Mouse (Mus musculus) heart, postnatal 0 days (tissue): ENCODE results near the gene 4933405L10Rik. TPM values are rescaled to one million over a fixed set of nuclear protein-coding genes. Genes with fewer than 3 reads are reported as not detected.
A peak's percentile ranks its signal among the peaks of the same experiment; 100 is the strongest.

Experiments
- ATAC-seq: fragments of 200-750 bp; cut with Nextera tagmentation; 2 replicates; pipeline ENCODE4 v1.8.0; 2017; ENCODE audit warnings: low read depth, moderate number of reproducible peaks, moderate library complexity; ENCODE audit not compliant: insufficient read depth
- DNase-seq: peaks from one replicate; pipeline ENCODE4 v3.0.0-alpha.2; 2016; ENCODE audit warnings: low spot score
- H3K27ac ChIP-seq: fragments of 300-500 bp; sonication (generic); 2 replicates; pipeline ENCODE4 v1.5.1; 2014; ENCODE audit warnings: low read depth, mild to moderate bottlenecking
- H3K27me3 ChIP-seq: fragments of 300-500 bp; sonication (generic); 2 replicates; pipeline ENCODE4 v1.6.1; 2014; ENCODE audit warnings: low read length, mixed read lengths; ENCODE audit not compliant: control insufficient read depth, insufficient read depth
- H3K36me3 ChIP-seq: fragments of 300-500 bp; sonication (generic); replicated peaks from 2 replicates; pipeline ENCODE4 v1.6.1; 2014; ENCODE audit warnings: low read length, mixed read lengths; ENCODE audit not compliant: control insufficient read depth, insufficient read depth
- H3K4me1 ChIP-seq: fragments of 300-500 bp; sonication (generic); 2 replicates; pipeline ENCODE4 v1.6.1; 2014; ENCODE audit warnings: antibody characterized with exemption; ENCODE audit not compliant: control insufficient read depth, insufficient read depth
- H3K4me2 ChIP-seq: fragments of 300-500 bp; sonication (generic); 2 replicates; pipeline ENCODE4 v1.6.1; 2014; ENCODE audit warnings: low read depth, mild to moderate bottlenecking, low read length, moderate library complexity
- H3K4me3 ChIP-seq: fragments of 300-500 bp; sonication (generic); 2 replicates; pipeline ENCODE4 v1.5.1; 2014; ENCODE audit warnings: low read depth, low read length
- H3K9ac ChIP-seq: fragments of 300-500 bp; sonication (generic); replicated peaks from 2 replicates; pipeline ENCODE4 v1.6.1; 2014; ENCODE audit warnings: low read depth, low read length, mixed read lengths
- H3K9me3 ChIP-seq: fragments of 300-500 bp; sonication (generic); replicated peaks from 2 replicates; pipeline ENCODE4 v1.6.1; 2016; ENCODE audit warnings: low read length; ENCODE audit not compliant: control insufficient read depth
- CTCF ChIP-seq: IDR thresholded peaks from 2 replicates; pipeline ENCODE4 v1.5.1; 2016; ENCODE audit warnings: antibody characterized with exemption, control low read depth, low read depth
- EP300 ChIP-seq: IDR thresholded peaks from 2 replicates; pipeline ENCODE4 v1.6.1; 2016; ENCODE audit warnings: antibody characterized with exemption, low read depth
- WGBS: fragments of 180-500 bp; shearing (Covaris S2); extraction: QIAGEN DNeasy Blood & Tissue Kit; methylation state at CpG from one replicate; pipeline ENCODE4 v1.1.7; 2014; 5-methylcytosine and 5-hydroxymethylcytosine counted together
- polyA plus RNA-seq: library from polyadenylated mRNA; unstranded; fragments of >200 nt; fragmentation: Nextera tagmentation; extraction: Ambion mirVana; gene quantifications from 2 replicates; pipeline ENCODE4 v1.2.1, GENCODE M21; 2015
- total RNA-seq: library from RNA; depleted of rRNA; stranded (reverse); fragments of >200 nt; gene quantifications from 2 replicates; pipeline ENCODE4 v1.2.3, GENCODE M21; 2014; ENCODE audit warnings: low replicate concordance; rRNA removed

The 4933405L10Rik gene
- total and polyA plus RNA-seq, 2 experiments from 2014 or later, result not detected

- H3K9me3 ChIP-seq, result no peaks in the 10 kb centered on the region
- DNase-seq (no peak), ATAC-seq (no peak)
- H3K4me2 ChIP-seq, result peak overlapping the region; percentile 78
- no peak for TF ChIP-seq CTCF
- no peak for TF ChIP-seq EP300
- H3K27me3 ChIP-seq, result no peaks in the 10 kb centered on the region
- H3K4me1 ChIP-seq, result peaks cover 12% of the 10 kb centered on the region; the same call in 1 of the 2 replicates
- peak overlapping the region; percentile 54 for H3K27ac ChIP-seq
- 5% methylated on average over 12 of the region's 12 CpGs for WGBS
- H3K36me3 ChIP-seq, result no peaks in the 10 kb centered on the region
- H3K9ac ChIP-seq, result peak overlapping the region; percentile 56
- H3K4me3 ChIP-seq, result peak overlapping the region; percentile 79
Observed at GRCm38 (mm10) chr8:105757796-105758276, 50.4 kb downstream of the 4933405L10Rik start.

DNA sequence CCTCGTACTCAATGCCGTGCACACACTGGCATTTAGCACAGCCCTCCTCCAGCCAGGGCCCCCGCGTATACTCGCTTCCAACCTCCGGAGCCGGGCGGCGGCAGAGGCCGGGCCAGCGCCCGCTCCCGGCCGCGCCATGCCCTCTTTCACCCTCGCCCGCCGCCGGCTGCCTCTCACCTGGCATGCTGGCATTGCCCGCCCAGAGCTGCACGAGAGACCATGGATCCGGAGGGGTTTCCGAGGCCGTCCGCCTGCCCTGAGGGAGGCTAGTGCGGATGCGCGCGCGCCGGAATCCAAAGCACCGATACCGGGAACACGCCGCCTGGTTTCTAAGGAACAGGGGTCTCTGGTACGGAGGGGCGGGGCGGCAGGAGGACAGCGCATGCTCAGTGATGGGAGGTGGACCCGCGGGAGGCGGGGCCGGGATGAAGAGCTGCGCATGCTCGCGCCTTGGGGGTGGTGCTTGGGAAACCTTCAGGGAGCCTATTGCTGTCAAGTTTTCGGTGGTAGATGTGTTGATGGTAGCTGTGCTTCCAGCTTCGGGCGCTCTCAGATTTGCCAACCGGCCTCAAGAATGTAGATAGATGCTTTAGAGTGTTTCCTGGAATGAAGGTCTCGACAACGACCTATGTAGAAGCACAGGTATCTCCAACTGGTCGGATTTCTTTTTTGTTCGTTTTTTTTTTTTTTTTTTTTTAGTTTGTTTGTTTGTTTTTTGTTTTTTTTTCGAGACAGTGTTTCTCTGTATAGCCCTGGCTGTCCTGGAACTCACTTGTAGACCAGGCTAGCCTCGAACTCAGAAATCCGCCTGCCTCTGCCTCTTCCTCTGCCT lies 51.0 kb downstream of the 4933405L10Rik start, which contains the start of gene Gfod2:
Gene Gfod2 (minus strand): TSS at position 388 of the 832 bp plus-strand sequence.
- Histone ChIP-seq H3K4me3 (peak within 1 kb of the TSS; percentile 79), H3K27me3 (no peaks in the 10 kb centered on the region), H3K36me3 (no peaks in the 10 kb centered on the region), H3K9me3 (no peaks in the 10 kb centered on the region), H3K4me2 (peak within 1 kb of the TSS; percentile 78), H3K27ac (peak within 1 kb of the TSS; percentile 54), H3K4me1 (peaks cover 12% of the 10 kb centered on the region; the same call in 1 of the 2 replicates), H3K9ac (peak within 1 kb of the TSS; percentile 56)
- ATAC-seq (peak; percentile 100), DNase-seq (peak; percentile 96)
- TF ChIP-seq EP300 (no peak), CTCF (no peak)
- WGBS, result 2% methylated on average over 57 of the region's 57 CpGs

Other genes with a start within 250 kb of the 4933405L10Rik start
- 12.9 and 19.8 TPM in 2 replicates for gene Tppp3, start 236.1 kb upstream of the 4933405L10Rik start, total RNA-seq
- 37.8 and 42.3 TPM in 2 replicates for gene Tppp3, start 236.1 kb upstream of the 4933405L10Rik start, polyA plus RNA-seq
- gene Zdhhc1, start 210.8 kb upstream of the 4933405L10Rik start, total RNA-seq, result 37.8 and 56.2 TPM in 2 replicates
- gene Zdhhc1, start 210.8 kb upstream of the 4933405L10Rik start, polyA plus RNA-seq, result 19.1 TPM in 2 replicates
- gene Hsd11b2, start 188.9 kb upstream of the 4933405L10Rik start, total RNA-seq, result not detected in 2 replicates
- 0.18 and 0.25 TPM in 2 replicates for gene Hsd11b2, start 188.9 kb upstream of the 4933405L10Rik start, polyA plus RNA-seq
- 52.1 and 60.8 TPM in 2 replicates for gene Atp6v0d1, start 141.6 kb upstream of the 4933405L10Rik start, total RNA-seq
- gene Atp6v0d1, start 141.6 kb upstream of the 4933405L10Rik start, polyA plus RNA-seq, result 57.5 and 58.9 TPM in 2 replicates
- gene Ripor1, start 102.4 kb upstream of the 4933405L10Rik start, total RNA-seq, result 10.6 and 15.9 TPM in 2 replicates
- 21.2 and 22.2 TPM in 2 replicates for gene Ripor1, start 102.4 kb upstream of the 4933405L10Rik start, polyA plus RNA-seq
- gene Ctcf, start 71.1 kb upstream of the 4933405L10Rik start, total RNA-seq, result 13.7 and 21.3 TPM in 2 replicates
- gene Ctcf, start 71.1 kb upstream of the 4933405L10Rik start, polyA plus RNA-seq, result 42.0 and 42.3 TPM in 2 replicates
- not detected in 2 replicates for gene Agrp, start 70.3 kb upstream of the 4933405L10Rik start, total RNA-seq
- 0.25 and 0.53 TPM in 2 replicates for gene Agrp, start 70.3 kb upstream of the 4933405L10Rik start, polyA plus RNA-seq
- gene Carmil2, start 21.4 kb upstream of the 4933405L10Rik start, total RNA-seq, result 1.3 and 1.4 TPM in 2 replicates
- gene Carmil2, start 21.4 kb upstream of the 4933405L10Rik start, polyA plus RNA-seq, result 0.05 and 0.10 TPM in 2 replicates
- 8.7 and 12.8 TPM in 2 replicates for gene Acd, start 6.6 kb upstream of the 4933405L10Rik start, total RNA-seq
- 29.1 and 32.1 TPM in 2 replicates for gene Acd, start 6.6 kb upstream of the 4933405L10Rik start, polyA plus RNA-seq
- gene Pard6a, start 6.5 kb upstream of the 4933405L10Rik start, total RNA-seq, result 14.0 and 15.5 TPM in 2 replicates
- 16.7 and 18.5 TPM in 2 replicates for gene Pard6a, start 6.5 kb upstream of the 4933405L10Rik start, polyA plus RNA-seq
- 1.1 and 11.1 TPM in 2 replicates for gene Enkd1, start 555 bp downstream of the 4933405L10Rik start, total RNA-seq
- gene Enkd1, start 555 bp downstream of the 4933405L10Rik start, polyA plus RNA-seq, result 4.0 and 5.9 TPM in 2 replicates
- 2.4 and 5.8 TPM in 2 replicates for gene Gfod2, start 51.0 kb downstream of the 4933405L10Rik start, total RNA-seq
- 6.5 and 6.6 TPM in 2 replicates for gene Gfod2, start 51.0 kb downstream of the 4933405L10Rik start, polyA plus RNA-seq
- gene Ranbp10, start 119.7 kb downstream of the 4933405L10Rik start, total RNA-seq, result 8.7 and 10.5 TPM in 2 replicates
- gene Ranbp10, start 119.7 kb downstream of the 4933405L10Rik start, polyA plus RNA-seq, result 6.1 and 6.7 TPM in 2 replicates
- gene Tsnaxip1, start 120.1 kb downstream of the 4933405L10Rik start, total RNA-seq, result not detected in 2 replicates
- gene Tsnaxip1, start 120.1 kb downstream of the 4933405L10Rik start, polyA plus RNA-seq, result 0.30 TPM in 1 of 2 replicates, not detected in the other
- gene Cenpt, start 145.6 kb downstream of the 4933405L10Rik start, total RNA-seq, result 28.3 and 32.2 TPM in 2 replicates
- 11.5 and 12.9 TPM in 2 replicates for gene Cenpt, start 145.6 kb downstream of the 4933405L10Rik start, polyA plus RNA-seq
- gene Thap11, start 147.5 kb downstream of the 4933405L10Rik start, total RNA-seq, result 59.5 and 81.1 TPM in 2 replicates
- 35.5 and 36.6 TPM in 2 replicates for gene Thap11, start 147.5 kb downstream of the 4933405L10Rik start, polyA plus RNA-seq
- gene Nutf2, start 152.9 kb downstream of the 4933405L10Rik start, total RNA-seq, result 19.4 and 38.0 TPM in 2 replicates
- 135 and 147 TPM in 2 replicates for gene Nutf2, start 152.9 kb downstream of the 4933405L10Rik start, polyA plus RNA-seq
- gene Edc4, start 173.2 kb downstream of the 4933405L10Rik start, total RNA-seq, result 44.3 and 44.9 TPM in 2 replicates
- 15.1 and 18.1 TPM in 2 replicates for gene Edc4, start 173.2 kb downstream of the 4933405L10Rik start, polyA plus RNA-seq
- not detected in 2 replicates for gene Nrn1l, start 185.9 kb downstream of the 4933405L10Rik start, total RNA-seq
- gene Nrn1l, start 185.9 kb downstream of the 4933405L10Rik start, polyA plus RNA-seq, result 0.94 and 1.3 TPM in 2 replicates
- gene Pskh1, start 192.8 kb downstream of the 4933405L10Rik start, total RNA-seq, result 44.2 and 52.4 TPM in 2 replicates
- 15.4 and 15.6 TPM in 2 replicates for gene Pskh1, start 192.8 kb downstream of the 4933405L10Rik start, polyA plus RNA-seq
- gene Ctrl, start 226.2 kb downstream of the 4933405L10Rik start, total RNA-seq, result not detected in 2 replicates
- gene Ctrl, start 226.2 kb downstream of the 4933405L10Rik start, polyA plus RNA-seq, result 0.31 and 0.38 TPM in 2 replicates
- 77.8 and 87.4 TPM in 2 replicates for gene Psmb10, start 230.8 kb downstream of the 4933405L10Rik start, total RNA-seq
- 95.3 and 101 TPM in 2 replicates for gene Psmb10, start 230.8 kb downstream of the 4933405L10Rik start, polyA plus RNA-seq
- gene Lcat, start 235.7 kb downstream of the 4933405L10Rik start, total RNA-seq, result 0.93 TPM in 1 of 2 replicates, not detected in the other
- gene Lcat, start 235.7 kb downstream of the 4933405L10Rik start, polyA plus RNA-seq, result 0.51 and 0.56 TPM in 2 replicates